19 mouse cellular contexts compared by ENCODE assay signal in the genomic region with DNA sequence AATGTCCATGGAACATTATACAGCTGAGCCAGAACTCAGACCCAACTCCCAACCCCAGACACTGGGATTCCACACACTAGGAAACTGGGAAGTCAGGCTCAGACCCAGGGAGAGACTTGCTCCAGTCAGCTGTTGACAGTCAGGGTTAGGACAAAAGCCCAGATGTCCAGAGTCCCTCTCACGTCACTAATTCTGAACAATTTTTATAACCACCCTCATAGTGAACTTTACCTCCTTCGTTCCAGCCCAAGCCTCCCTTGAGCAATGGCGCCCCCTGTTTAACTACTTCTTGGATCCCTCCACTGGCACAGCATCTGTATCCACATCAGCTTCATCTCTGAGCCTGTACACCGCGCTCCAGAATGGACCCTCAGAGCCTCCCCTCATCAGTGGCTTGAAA. TPM values are rescaled to one million over a fixed set of nuclear protein-coding genes. Genes with fewer than 3 reads are reported as not detected.
DNase-seq lines count a peak whose midpoint lies in the region; ATAC-seq lines count a peak whose summit lies in the region.
"Had no signal": no experiment of that assay in that cellular context is flagged by ENCODE, and none has a peak within 500 bp of the region (broad histone marks: within the 10 kb centered on the region; RNA-seq: fewer than 3 reads in every experiment).

No protein-coding gene starts in this region.

- no peak for ATAC-seq in kidney, embryonic 14.5 days (ENCODE audit: low FRiP score, low TSS enrichment)
- no peak for ATAC-seq in forebrain, embryonic 16.5 days
- ATAC-seq: CD4-positive, CD25-positive, alpha-beta regulatory T cell, adult 4 months; forebrain, embryonic 14.5 days had no signal

- H3K9ac ChIP-seq in kidney, embryonic 14.5 days (ENCODE audit: low read depth, low read length): no peak overlapping the region
- no peak overlapping the region for H3K9ac ChIP-seq in forebrain, embryonic 16.5 days (replicated peaks; ENCODE audit: low read depth, low read length)

- no peaks in the 10 kb centered on the region for H3K36me3 ChIP-seq in kidney, embryonic 14.5 days (ENCODE audit: control insufficient read depth, insufficient read depth, low read length)
- H3K36me3 ChIP-seq in forebrain, embryonic 16.5 days (ENCODE audit: control insufficient read depth, insufficient read depth): no peaks in the 10 kb centered on the region

- WGBS in kidney, embryonic 14.5 days: 87% methylated on average over 5 of the region's 5 CpGs
- WGBS in forebrain, embryonic 16.5 days: 79% methylated on average over 5 of the region's 5 CpGs

- H3K4me3 ChIP-seq in kidney, embryonic 14.5 days (ENCODE audit: low read length): no peak overlapping the region
- no peak overlapping the region for H3K4me3 ChIP-seq in forebrain, embryonic 16.5 days (replicated peaks; ENCODE audit: low read length)

- H3K27ac ChIP-seq in kidney, embryonic 14.5 days (ENCODE audit: low read depth, low read length): no peak overlapping the region
- no peak overlapping the region for H3K27ac ChIP-seq in forebrain, embryonic 16.5 days (ENCODE audit: low read length)

- peak; percentile 40 for DNase-seq in kidney, adult 11 months
- DNase-seq in thymus, postnatal 4 days: peak; percentile 27
- no peak for DNase-seq in thymus, postnatal 14 days
- peak; percentile 76 for DNase-seq in kidney, adult 9 months
- no peak for DNase-seq in layer of hippocampus, postnatal 36 days
- DNase-seq: adrenal gland, adult 2 months; cerebellum, adult 9-11 months; embryo, embryonic 11 days; gastrocnemius, postnatal 10 days; retina, postnatal 1 day; spleen, adult 18-20 months had no signal

- no peak overlapping the region for H3K4me2 ChIP-seq in kidney, embryonic 14.5 days (replicated peaks; ENCODE audit: low read depth, low read length)
- no peak overlapping the region for H3K4me2 ChIP-seq in forebrain, embryonic 16.5 days (ENCODE audit: low read length)
- H3K4me2 ChIP-seq: liver, embryonic 11.5 days had no signal

- H3K4me1 ChIP-seq in kidney, embryonic 14.5 days (ENCODE audit: control insufficient read depth, insufficient read depth, low read length): no peaks in the 10 kb centered on the region; the same call in 1 of the 2 replicates
- H3K4me1 ChIP-seq in forebrain, embryonic 16.5 days (replicated peaks; ENCODE audit: control insufficient read depth, insufficient read depth, low read length): no peaks in the 10 kb centered on the region

- no peaks in the 10 kb centered on the region for H3K27me3 ChIP-seq in kidney, embryonic 14.5 days (ENCODE audit: control insufficient read depth, insufficient read depth, low read length)
- no peaks in the 10 kb centered on the region for H3K27me3 ChIP-seq in forebrain, embryonic 16.5 days (replicated peaks; ENCODE audit: control insufficient read depth, insufficient read depth, low read length)

- H3K9me3 ChIP-seq in kidney, embryonic 14.5 days (ENCODE audit: control insufficient read depth, low read length): no peaks in the 10 kb centered on the region
- no peaks in the 10 kb centered on the region for H3K9me3 ChIP-seq in forebrain, embryonic 16.5 days (ENCODE audit: control insufficient read depth, low read length)

RNA-seq across cellular contexts. Expression of a gene that starts 4.0 kb away (rescaled TPM):
- polyA plus RNA-seq in kidney, embryonic 14.5 days (2014; fragmentation: Nextera tagmentation; extraction: Ambion mirVana): 0.46 and 0.53 TPM in 2 replicates
- not detected for total RNA-seq in layer of hippocampus, postnatal 36 days (2021)
- polyA plus RNA-seq in forebrain, embryonic 16.5 days (2015; fragmentation: Nextera tagmentation; extraction: Ambion mirVana): 0.11 TPM in 1 of 2 replicates, not detected in the other
- total RNA-seq: left cerebral cortex, postnatal 25 days; megakaryocyte, adult 5-6 weeks had no signal
- polyA plus RNA-seq: CD4-positive, CD25-positive, alpha-beta regulatory T cell, adult 4 months; forebrain, embryonic 14.5 days; neural tube, embryonic 14.5 days had no signal

RNA-seq across cellular contexts. Expression of a gene that starts 54.0 kb away (rescaled TPM):
- polyA plus RNA-seq in kidney, embryonic 14.5 days (2014; fragmentation: Nextera tagmentation; extraction: Ambion mirVana): 12.8 and 13.3 TPM in 2 replicates
- total RNA-seq in layer of hippocampus, postnatal 36 days (2021): not detected
- polyA plus RNA-seq in forebrain, embryonic 16.5 days (2015; fragmentation: Nextera tagmentation; extraction: Ambion mirVana): 0.11 and 0.45 TPM in 2 replicates
- total RNA-seq: gastrocnemius, postnatal 10 days; left cerebral cortex, postnatal 25 days had no signal
- polyA plus RNA-seq: forebrain, embryonic 14.5 days had no signal

Comparison
In these comparisons a context has a peak if more than half of its experiments do, and no peak if none do; other contexts are left out.
1. DNase-seq: peak in kidney, adult 11 months (single experiment), thymus, postnatal 4 days (single experiment) and kidney, adult 9 months (single experiment); none in thymus, postnatal 14 days (single experiment) and layer of hippocampus, postnatal 36 days (0 of 2).